Mouse (Mus musculus) lung, postnatal 0 days (tissue): ENCODE data around the gene Lypd3.

Source experiments
- CTCF ChIP-seq: IDR thresholded peaks from 2 replicates; pipeline ENCODE4 v1.5.1; 2016; ENCODE audit warnings: antibody characterized with exemption, mild to moderate bottlenecking
- EP300 ChIP-seq: IDR thresholded peaks from 2 replicates; pipeline ENCODE4 v1.6.1; 2016; ENCODE audit warnings: antibody characterized with exemption, mild to moderate bottlenecking, control low read depth

DNA sequence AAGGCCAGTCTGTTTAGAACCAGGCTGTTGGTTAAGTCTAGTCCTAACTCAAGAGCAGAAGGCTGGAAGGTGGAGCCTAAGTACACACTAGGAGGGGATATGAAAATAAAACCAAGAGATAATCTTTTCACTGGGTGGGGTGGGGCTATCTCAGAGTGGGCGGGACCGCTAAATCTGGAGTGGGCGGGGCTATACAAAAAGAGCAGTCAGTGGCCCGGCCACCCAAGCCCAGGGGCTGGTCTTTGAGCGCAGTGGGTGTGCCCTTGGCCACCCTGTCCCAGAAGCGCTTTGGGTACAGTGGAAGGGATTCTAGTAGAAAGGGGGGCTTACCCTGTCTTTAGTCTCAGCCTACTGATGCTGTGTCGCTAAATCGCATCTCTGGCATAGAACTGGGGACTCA is 49.5 kb upstream of the Lypd3 start:
- no peak for TF ChIP-seq CTCF
- TF ChIP-seq EP300 = no peak
